Comparison of ENCODE assay signal across 8 mouse cellular contexts in genomic region chr4:47207969-47208420, GRCm38 (mm10). TPM values are rescaled to one million over a fixed set of nuclear protein-coding genes. Genes with fewer than 3 reads are reported as not detected.
DNase-seq lines count a peak whose midpoint lies in the region; ATAC-seq and TF ChIP-seq lines count a peak whose summit lies in the region.

Gene Col15a1, plus strand, starts transcription at chr4:47208161.

- intact Hi-C loops in left cerebral cortex, adult 2 months (cut with DNase I) = no loop called here

- TF ChIP-seq CTCF in left cerebral cortex, adult 2 months (IDR thresholded peaks at IDR 0.05) = no peak

- no peaks in the 10 kb centered on the region for H3K9me3 ChIP-seq in intestine, embryonic 16.5 days (ENCODE audit: control insufficient read depth, low read length)
- no peaks in the 10 kb centered on the region for H3K9me3 ChIP-seq in neural tube, embryonic 13.5 days

- peaks cover 9% of the 10 kb centered on the region for H3K4me1 ChIP-seq in brown adipose tissue, adult 24 weeks (ENCODE audit: control insufficient read depth, insufficient read depth, insufficient read length, low read length)
- H3K4me1 ChIP-seq in intestine, embryonic 16.5 days (ENCODE audit: control insufficient read depth, insufficient read depth, low read length) = peaks cover 6% of the 10 kb centered on the region; the same call in 1 of the 2 replicates
- H3K4me1 ChIP-seq in neural tube, embryonic 13.5 days (replicated peaks) = peaks cover 16% of the 10 kb centered on the region

- WGBS in intestine, embryonic 16.5 days = under 1% methylated on average over 41 of the region's 45 CpGs
- under 1% methylated on average over 25 of the region's 45 CpGs for WGBS in neural tube, embryonic 13.5 days

- DNase-seq in left cerebral cortex, adult 2 months (ENCODE audit: extremely low spot score in 1 of 2, low spot score in 2 of 2) = no peak
- DNase-seq in left cerebral cortex, adult 8-10 months (ENCODE audit: low spot score in 2 of 2) = no peak
- DNase-seq in gastrocnemius, postnatal 4 days (ENCODE audit: low spot score in 2 of 2) = peak; percentile 39 to 48
- DNase-seq in layer of hippocampus, adult 18-20 months (ENCODE audit: low spot score in 2 of 2) = no peak

- H3K4me2 ChIP-seq in intestine, embryonic 16.5 days (ENCODE audit: low read depth, low read length) = peak within 1 kb of the TSS; percentile 72
- H3K4me2 ChIP-seq in neural tube, embryonic 13.5 days = peak within 1 kb of the TSS; percentile 76

- peaks cover 31% of the 10 kb centered on the region for H3K27me3 ChIP-seq in intestine, embryonic 16.5 days (replicated peaks; ENCODE audit: control insufficient read depth, insufficient read depth, low read length)
- H3K27me3 ChIP-seq in neural tube, embryonic 13.5 days = peaks cover 61% of the 10 kb centered on the region

- H3K36me3 ChIP-seq in intestine, embryonic 16.5 days (ENCODE audit: control insufficient read depth, insufficient read depth, low read length) = no peaks in the 10 kb centered on the region
- H3K36me3 ChIP-seq in neural tube, embryonic 13.5 days = no peaks in the 10 kb centered on the region

- no peak within 1 kb of the TSS for H3K27ac ChIP-seq in left cerebral cortex, adult 2 months
- H3K27ac ChIP-seq in brown adipose tissue, adult 24 weeks (replicated peaks; ENCODE audit: low read depth, low read length) = peak within 1 kb of the TSS; percentile 35; the same call in 1 of the 2 replicates
- no peak within 1 kb of the TSS for H3K27ac ChIP-seq in intestine, embryonic 16.5 days (ENCODE audit: low read length)
- no peak within 1 kb of the TSS for H3K27ac ChIP-seq in neural tube, embryonic 13.5 days (replicated peaks)

- peak within 1 kb of the TSS; percentile 63 for H3K9ac ChIP-seq in intestine, embryonic 16.5 days (ENCODE audit: low read depth, low read length)
- peak within 1 kb of the TSS; percentile 73 for H3K9ac ChIP-seq in neural tube, embryonic 13.5 days

- ATAC-seq in intestine, embryonic 16.5 days = peak; percentile 42; the same call in 1 of the 2 replicates
- peak; percentile 83 for ATAC-seq in neural tube, embryonic 13.5 days (ENCODE audit: low read depth)
- ATAC-seq in megakaryocyte progenitor cell, adult 5-6 weeks (replicated peaks; ENCODE audit: poor library complexity) = no peak

- peak within 1 kb of the TSS; percentile 46 for H3K4me3 ChIP-seq in left cerebral cortex, adult 2 months
- H3K4me3 ChIP-seq in brown adipose tissue, adult 24 weeks (ENCODE audit: insufficient read depth, low read depth, low read length) = peak within 1 kb of the TSS; percentile 59
- H3K4me3 ChIP-seq in intestine, embryonic 16.5 days (ENCODE audit: low read length) = peak within 1 kb of the TSS; percentile 50
- peak within 1 kb of the TSS; percentile 52 for H3K4me3 ChIP-seq in neural tube, embryonic 13.5 days

RNA-seq across cellular contexts. Expression of gene Col15a1, which starts in this region (rescaled TPM):
- 1 to 10 TPM; 6.1 to 6.7 TPM for total RNA-seq in left cerebral cortex, adult 2 months (2021)
- 10 to 100 TPM in 1 of 4 experiments, 1 to 10 TPM in 3; 3.8 to 13.3 (median 5.9) TPM for total RNA-seq in left cerebral cortex, adult 8-10 months (2022)
- 38.2 and 43.8 TPM in 2 replicates for polyA plus RNA-seq in brown adipose tissue, adult 24 weeks (2012; ENCODE audit: insufficient read depth, insufficient read length, missing spikeins)
- total RNA-seq in gastrocnemius, postnatal 4 days (2021) = 100 to 1,000 TPM; 285 to 337 TPM
- 12.7 and 15.1 TPM in 2 replicates for polyA plus RNA-seq in intestine, embryonic 16.5 days (2015; fragmentation: Nextera tagmentation; extraction: Ambion mirVana)
- 5.2 and 5.9 TPM in 2 replicates for polyA plus RNA-seq in neural tube, embryonic 13.5 days (2015; fragmentation: Nextera tagmentation; extraction: Ambion mirVana)
- not detected in 2 replicates for total RNA-seq in megakaryocyte progenitor cell, adult 5-6 weeks (2015)
- total RNA-seq in megakaryocyte progenitor cell, adult 5-6 weeks (2017) = 0.17 TPM in 2 replicates
- total RNA-seq in layer of hippocampus, adult 18-20 months (2021) = 1 to 10 TPM; 2.4 to 4.6 TPM

Comparison
In these comparisons a context has a peak if more than half of its experiments do, and no peak if none do; other contexts are left out.
1. RNA of gene Col15a1 (total RNA-seq): 285 to 337 TPM in gastrocnemius, postnatal 4 days; 6.1 to 6.7 TPM in left cerebral cortex, adult 2 months, 3.8 to 13.3 TPM in left cerebral cortex, adult 8-10 months, 2.4 to 4.6 TPM in layer of hippocampus, adult 18-20 months and 0.17 TPM in megakaryocyte progenitor cell, adult 5-6 weeks; every median in the first group is over 10 times any median in the second.
2. DNase-seq: peak in gastrocnemius, postnatal 4 days (2 of 2); none in left cerebral cortex, adult 2 months (0 of 2), left cerebral cortex, adult 8-10 months (0 of 2) and layer of hippocampus, adult 18-20 months (0 of 2).
3. Peak in every context shown above with its lines, with median percentiles within 50 percentile points of each other: H3K4me3 ChIP-seq.